Mouse (Mus musculus) spleen, adult 18-20 months (tissue): ENCODE data around the gene H2-M10.2.
"Not testable (repeated sequence)": the region's sequence is repeated elsewhere in the genome, so short reads cannot be mapped to it uniquely, and the experiment has no call there.

Experiments
- DNase-seq, 2 experiments: peaks; one replicate each; pipeline ENCODE4 v3.0.0; 2022; ENCODE audit warnings: mixed read lengths in 2 of 2

The H2-M10.2 gene

DNA sequence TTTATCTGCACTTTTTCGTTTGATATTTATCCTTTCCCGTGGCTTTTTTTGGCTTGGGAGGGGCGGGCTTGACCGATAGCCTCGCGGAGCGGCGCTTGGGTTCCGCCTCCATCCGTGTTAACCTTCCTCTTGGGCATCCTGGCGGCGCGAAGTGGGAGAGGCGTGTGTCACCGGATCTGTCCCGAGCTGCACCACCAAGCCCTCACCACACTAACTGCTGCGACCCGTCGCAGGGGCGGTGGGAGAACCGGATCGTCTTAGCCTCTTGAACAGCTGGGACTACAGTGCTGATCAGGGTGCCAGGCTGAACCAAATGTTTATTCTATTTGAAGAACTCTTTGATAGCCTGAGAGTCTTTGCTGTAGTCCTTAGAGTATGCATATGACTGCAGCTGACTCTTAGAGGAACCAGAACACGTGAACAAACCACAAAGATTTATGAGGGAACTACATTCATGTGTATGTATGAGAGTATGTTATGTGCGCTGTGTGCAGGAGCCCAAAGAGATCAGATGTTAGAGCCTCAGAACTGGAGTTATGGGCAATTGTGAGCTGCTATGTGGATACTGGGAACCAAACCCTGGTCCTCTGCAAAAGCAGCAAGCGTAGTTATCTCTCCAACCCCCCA, 33.9 kb downstream of the H2-M10.2 start:
- peak in 1 of 2 experiments; percentile 38 for DNase-seq

DNA sequence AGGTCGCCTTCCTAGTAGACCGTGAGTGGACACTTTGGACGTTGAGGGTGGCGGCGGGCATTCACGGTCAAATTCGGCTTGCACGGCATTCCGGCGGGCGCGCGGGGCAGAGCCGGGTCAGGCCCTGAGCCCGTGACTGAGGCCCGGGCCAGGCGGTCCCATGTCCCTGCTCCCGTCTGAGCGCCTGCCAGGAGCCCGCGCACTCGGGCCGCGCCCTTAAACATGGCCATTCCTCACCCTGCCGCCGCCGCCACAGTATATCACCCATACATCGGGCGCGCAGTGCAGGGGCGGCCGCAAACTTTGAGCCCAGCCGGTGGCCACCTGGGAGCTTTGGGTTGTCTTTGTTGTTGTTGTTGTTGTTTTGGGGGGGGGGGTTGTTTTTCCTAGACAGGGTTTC, 37.4 kb downstream of the H2-M10.2 start:
- no peak for DNase-seq

DNA sequence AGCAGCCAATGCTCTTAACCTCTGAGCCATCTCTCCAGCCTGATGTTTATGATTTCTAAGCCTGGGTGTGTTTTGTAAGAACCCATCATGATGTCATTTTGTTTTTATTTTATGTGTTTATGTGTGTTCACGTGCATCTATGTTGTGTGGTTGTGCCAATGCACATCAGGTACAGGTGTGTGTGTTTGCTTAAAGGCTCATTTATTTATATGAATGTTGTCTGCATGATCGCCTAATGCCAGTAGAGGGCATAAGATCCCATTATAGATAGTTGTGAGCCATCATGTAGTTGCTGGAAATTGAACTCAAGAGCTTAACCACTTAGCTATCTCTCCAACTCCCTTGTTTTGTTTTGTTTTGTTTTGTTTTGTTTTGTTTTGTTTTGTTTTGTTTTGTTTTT, 40.5 kb downstream of the H2-M10.2 start:
- no peak for DNase-seq

DNA sequence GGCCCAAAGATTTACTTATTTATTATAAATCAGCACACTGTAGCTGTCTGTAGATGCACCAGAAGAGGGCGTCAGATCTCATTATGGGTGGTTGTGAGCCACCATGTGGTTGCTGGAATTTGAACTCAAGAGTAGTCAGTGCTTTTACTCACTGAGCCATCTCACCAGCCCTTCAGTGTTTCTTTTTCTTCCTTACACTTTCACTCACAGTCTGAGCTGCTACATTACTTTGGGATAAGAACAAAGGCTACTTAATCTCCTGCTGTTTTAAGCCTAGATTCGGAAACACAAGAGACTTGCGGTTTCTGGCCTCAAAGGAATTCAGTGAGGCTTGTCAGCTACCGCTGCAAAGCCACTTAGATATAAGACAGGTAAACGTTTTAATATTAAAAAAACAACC, 42.3 kb downstream of the H2-M10.2 start:
- DNase-seq: no peak

DNA sequence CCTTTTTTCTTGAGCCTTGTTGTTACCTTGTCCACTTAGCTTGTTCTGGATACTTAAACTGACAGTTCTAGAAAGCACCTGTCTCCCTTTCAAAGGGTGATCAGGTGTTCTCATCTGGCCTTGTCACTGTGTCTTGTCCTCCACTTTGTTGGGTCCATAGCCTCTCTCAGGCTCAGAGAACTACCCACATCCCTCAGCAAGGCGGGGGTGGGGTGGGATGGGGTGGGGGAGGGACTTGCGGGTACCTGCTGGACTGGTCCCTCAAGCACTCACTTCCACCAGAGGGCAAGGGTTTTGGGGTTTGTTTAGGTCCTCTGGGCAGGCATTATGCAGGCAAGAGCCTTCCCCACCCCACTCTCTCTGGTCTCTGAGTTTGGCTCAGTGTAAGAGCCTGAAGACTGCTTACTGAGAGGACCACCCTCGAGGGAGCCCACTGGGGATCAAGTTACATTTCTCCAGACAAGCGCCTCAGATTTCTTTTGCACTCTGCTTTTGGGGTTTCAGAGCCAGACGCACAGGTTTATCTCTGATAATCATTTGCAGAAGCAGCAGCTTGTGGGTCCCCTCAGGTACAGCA, 45.6 kb downstream of the H2-M10.2 start:
- DNase-seq: no peak

DNA sequence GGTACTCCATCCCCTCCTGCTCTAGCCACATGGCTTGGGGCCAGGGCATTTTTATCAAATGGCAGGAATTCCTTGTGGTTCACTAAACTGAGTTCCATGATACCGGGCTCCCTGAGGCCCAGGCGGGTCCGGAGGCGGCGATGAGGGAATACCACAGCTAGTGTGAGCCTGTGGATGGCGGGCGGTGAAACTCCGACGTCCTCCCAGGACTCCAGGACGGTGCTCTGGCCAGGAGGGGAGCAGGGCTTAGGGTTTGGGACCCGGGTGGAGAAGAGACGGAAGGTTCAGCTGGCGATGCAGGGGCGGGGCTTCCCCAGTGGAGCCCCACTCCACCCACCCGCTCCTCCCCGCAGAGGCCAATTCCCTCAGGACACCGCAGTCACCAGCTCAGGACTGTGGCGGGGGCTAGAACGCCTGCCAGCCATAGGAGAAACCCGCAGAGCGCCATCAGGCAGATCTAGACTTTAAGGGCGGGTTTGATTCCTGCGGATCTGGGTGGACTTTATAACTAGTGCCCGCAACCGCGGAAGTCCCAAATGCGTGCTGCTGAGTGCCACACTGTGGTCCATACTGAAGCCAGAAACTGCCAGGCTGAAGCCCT, 48.9 kb downstream of the H2-M10.2 start:
- DNase-seq: no peak

DNA sequence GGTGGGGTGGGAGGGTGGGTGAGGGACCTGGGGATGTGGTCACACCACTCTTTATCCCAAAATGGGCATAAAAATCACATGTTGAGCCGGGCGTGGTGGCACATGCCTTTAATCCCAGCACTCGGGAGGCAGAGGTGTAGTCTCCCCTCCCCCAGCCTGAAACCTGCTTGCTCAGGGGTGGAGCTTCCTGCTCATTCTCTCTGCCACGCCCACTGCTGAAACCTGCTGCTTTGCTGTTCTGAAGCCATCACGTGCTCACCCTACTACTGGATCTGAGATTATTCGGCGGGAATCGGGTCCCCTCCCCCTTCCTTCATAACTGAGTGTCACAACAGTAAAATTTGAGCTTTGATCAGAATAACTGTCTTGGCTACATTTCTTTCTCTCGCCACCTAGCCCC, 51.0 kb downstream of the H2-M10.2 start:
- DNase-seq: not testable (repeated sequence)
